Mouse (Mus musculus) thymus, adult 2 months (tissue): ENCODE data around the gene Teddm1a. TPM values are rescaled to one million over a fixed set of nuclear protein-coding genes. Genes with fewer than 3 reads are reported as not detected.

Experiments used
- DNase-seq: peaks from one replicate; pipeline ENCODE4 v3.0.0; 2021
- H3K27ac ChIP-seq: fragments of 200-500 bp; 2 replicates; pipeline ENCODE4 v1.5.1; 2012; ENCODE audit warnings: low read length, control low read depth; ENCODE audit not compliant: control insufficient read depth, insufficient read depth
- H3K27me3 ChIP-seq: fragments of 200-500 bp; 2 replicates; pipeline ENCODE4 v1.6.1; 2012; ENCODE audit warnings: mild to moderate bottlenecking, low read length, moderate library complexity, mixed read lengths; ENCODE audit not compliant: control insufficient read depth, insufficient read depth
- H3K36me3 ChIP-seq: fragments of 200-500 bp; 2 replicates; pipeline ENCODE4 v1.6.1; 2012; ENCODE audit warnings: mild to moderate bottlenecking, low read length, moderate library complexity; ENCODE audit not compliant: control insufficient read depth, insufficient read depth
- H3K4me1 ChIP-seq: fragments of 200-500 bp; replicated peaks from 2 replicates; pipeline ENCODE4 v1.6.1; 2012; ENCODE audit warnings: low read length; ENCODE audit not compliant: control insufficient read depth, insufficient read depth
- H3K4me3 ChIP-seq: fragments of 200-500 bp; 2 replicates; pipeline ENCODE4 v1.5.1; 2012; ENCODE audit warnings: mild to moderate bottlenecking, low read length, control low read depth, moderate library complexity; ENCODE audit not compliant: control insufficient read depth, insufficient read depth
- CTCF ChIP-seq: fragments of 200-500 bp; IDR thresholded peaks from 2 replicates; pipeline ENCODE4 v1.5.1; 2012; ENCODE audit warnings: mild to moderate bottlenecking, control low read depth, low read length, moderate library complexity, borderline replicate concordance; ENCODE audit not compliant: control insufficient read depth, poor library complexity, insufficient read depth; ENCODE audit errors: extremely low read depth
- POLR2A ChIP-seq: fragments of 200-500 bp; IDR thresholded peaks from 2 replicates; pipeline ENCODE4 v1.6.1; 2012; ENCODE audit warnings: mild to moderate bottlenecking, low read length, control low read depth, moderate library complexity; ENCODE audit not compliant: control insufficient read depth, poor library complexity, insufficient read depth; ENCODE audit errors: extremely low read depth
- WGBS: fragments of 180-500 bp; shearing (Covaris S2); methylation state at CpG from one replicate; pipeline ENCODE4 v1.1.7; 2018; 5-methylcytosine and 5-hydroxymethylcytosine counted together
- polyA plus RNA-seq: library from polyadenylated mRNA; depleted of rRNA; stranded (reverse); fragments of >200 nt; gene quantifications from 2 replicates; pipeline ENCODE4 v1.2.3, GENCODE M21; 2012

The Teddm1a gene
- polyA plus RNA-seq, 1 experiment, result not detected

GRCm38 (mm10) chr1:153913869-153914268, 22.3 kb downstream of the Teddm1a start:
- WGBS, result 86% methylated on average over 3 of the region's 3 CpGs
- no peak overlapping the region for H3K27ac ChIP-seq
- no peak overlapping the region for H3K4me3 ChIP-seq
- H3K27me3 ChIP-seq, result no peaks in the 10 kb centered on the region
- peaks cover 8% of the 10 kb centered on the region for H3K36me3 ChIP-seq
- DNase-seq, result no peak
- no peaks in the 10 kb centered on the region for H3K4me1 ChIP-seq
- TF ChIP-seq POLR2A (no peak), CTCF (no peak)

DNA sequence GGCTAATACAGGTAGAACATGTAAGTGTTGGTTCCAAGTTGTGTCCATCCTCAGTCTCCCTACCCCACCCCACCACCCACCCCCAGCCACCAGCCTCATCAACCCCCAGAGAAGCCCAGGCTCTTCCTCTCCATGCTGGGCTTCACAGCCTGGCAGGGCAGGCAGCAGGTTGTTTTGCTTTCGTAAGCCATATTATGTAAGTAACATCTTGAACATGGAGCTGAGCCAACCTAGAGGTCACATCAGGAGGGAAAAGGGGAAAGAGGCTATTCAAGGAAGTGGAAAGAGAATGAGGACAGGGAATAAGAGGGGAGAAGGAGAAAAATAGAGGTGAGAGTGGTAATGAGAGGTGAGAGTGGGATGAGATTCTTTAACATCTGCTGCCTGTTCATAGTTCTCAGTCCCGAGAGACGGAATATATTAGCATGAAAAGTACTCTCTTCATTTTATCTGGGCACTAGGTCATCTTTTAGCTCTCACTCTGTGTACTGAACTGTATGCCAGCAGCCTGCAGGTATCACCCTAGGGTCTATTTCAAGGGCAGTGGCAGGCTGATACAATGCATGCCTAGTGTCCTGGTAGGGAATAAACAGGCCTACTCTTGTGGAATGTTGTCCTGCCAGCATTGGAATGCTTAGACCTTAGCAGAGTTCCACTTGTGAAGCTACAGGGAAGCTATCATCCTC, 27.1 kb downstream of the Teddm1a start:
- 92% methylated on average over 3 of the region's 3 CpGs for WGBS
- Histone ChIP-seq H3K4me3 (no peak overlapping the region), H3K27ac (no peak overlapping the region), H3K36me3 (no peaks in the 10 kb centered on the region), H3K27me3 (no peaks in the 10 kb centered on the region), H3K4me1 (no peaks in the 10 kb centered on the region; the same call in none of the 2 replicates)
- no peak for TF ChIP-seq POLR2A
- no peak for TF ChIP-seq CTCF
- no peak for DNase-seq

DNA sequence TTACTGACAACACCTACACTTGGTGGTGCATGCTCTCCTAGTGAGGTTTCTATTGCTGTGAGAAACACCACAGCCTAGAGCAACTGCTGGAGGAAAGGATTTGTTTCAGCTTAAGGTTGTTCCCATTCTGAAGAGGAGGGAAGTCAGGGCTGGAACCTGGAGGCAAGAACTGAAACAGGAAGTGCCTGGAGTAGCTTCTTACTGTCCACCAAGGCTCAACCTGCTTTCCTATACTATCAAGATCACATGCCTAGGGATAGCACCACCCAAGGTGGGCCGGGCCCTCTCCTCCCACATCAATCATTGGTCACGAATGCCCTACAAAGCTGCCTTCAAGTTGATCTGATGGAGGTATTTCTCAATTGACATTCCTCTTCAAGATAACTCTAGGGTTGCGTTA, 30.1 kb downstream of the Teddm1a start:
- no peak for DNase-seq
- no peaks in the 10 kb centered on the region for H3K36me3 ChIP-seq
- H3K4me1 ChIP-seq, result no peaks in the 10 kb centered on the region; the same call in none of the 2 replicates
- H3K27ac ChIP-seq, result no peak overlapping the region
- TF ChIP-seq POLR2A (no peak), CTCF (no peak)
- H3K4me3 ChIP-seq, result no peak overlapping the region
- H3K27me3 ChIP-seq, result no peaks in the 10 kb centered on the region
- WGBS, result 94% methylated on average over 3 of the region's 3 CpGs

DNA sequence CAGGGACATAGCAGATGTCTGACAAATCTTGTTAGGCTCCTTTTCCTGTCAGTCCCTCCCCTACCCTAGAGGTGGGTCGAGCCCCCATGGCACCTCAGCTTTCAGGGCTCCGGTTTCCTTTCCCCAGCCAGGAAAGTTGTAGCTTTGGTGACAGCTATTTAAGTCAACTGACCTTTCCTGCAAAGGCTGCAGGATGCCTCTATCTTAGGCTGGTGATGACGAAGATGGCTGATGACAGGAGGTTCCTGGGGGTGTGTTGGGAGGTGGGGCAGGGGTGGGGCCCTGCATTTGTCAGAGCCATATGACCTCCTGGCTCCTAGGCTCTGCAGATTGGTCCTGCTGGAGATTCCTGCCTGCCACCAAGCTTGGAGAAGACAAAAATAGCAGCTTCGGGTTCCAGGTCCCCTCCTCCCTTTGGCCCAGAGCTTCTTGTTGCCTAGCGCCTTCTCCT, 31.1 kb downstream of the Teddm1a start:
- no peaks in the 10 kb centered on the region for H3K27me3 ChIP-seq
- no peak for DNase-seq
- no peaks in the 10 kb centered on the region for H3K36me3 ChIP-seq
- TF ChIP-seq POLR2A, result no peak
- no peak for TF ChIP-seq CTCF
- no peak overlapping the region for H3K4me3 ChIP-seq
- 70% methylated on average over 5 of the region's 5 CpGs for WGBS
- H3K4me1 ChIP-seq, result no peaks in the 10 kb centered on the region; the same call in none of the 2 replicates
- H3K27ac ChIP-seq, result no peak overlapping the region

- H3K27ac ChIP-seq, result no peak overlapping the region
- no peaks in the 10 kb centered on the region for H3K27me3 ChIP-seq
- H3K36me3 ChIP-seq, result no peaks in the 10 kb centered on the region
- no peaks in the 10 kb centered on the region; the same call in none of the 2 replicates for H3K4me1 ChIP-seq
- 58% methylated on average over 6 of the region's 6 CpGs for WGBS
- TF ChIP-seq CTCF (no peak), POLR2A (no peak)
- DNase-seq, result no peak
- no peak overlapping the region for H3K4me3 ChIP-seq
These were observed 33.1 kb downstream of the Teddm1a start for GRCm38 (mm10) chr1:153924395-153925385.

- 94% methylated on average over 2 of the region's 2 CpGs for WGBS
- no peak for TF ChIP-seq CTCF
- no peak for TF ChIP-seq POLR2A
- H3K36me3 ChIP-seq, result no peaks in the 10 kb centered on the region
- no peaks in the 10 kb centered on the region for H3K4me1 ChIP-seq
- no peak for DNase-seq
- no peak overlapping the region for H3K4me3 ChIP-seq
- no peaks in the 10 kb centered on the region for H3K27me3 ChIP-seq
- H3K27ac ChIP-seq, result no peak overlapping the region
These were observed 38.9 kb downstream of the Teddm1a start for GRCm38 (mm10) chr1:153930431-153930830.
